Mouse (Mus musculus) heart, embryonic 10.5 days (tissue): ENCODE measurements around the gene Sept11. TPM values are rescaled to one million over a fixed set of nuclear protein-coding genes. Genes with fewer than 3 reads are reported as not detected.
A peak's percentile ranks its signal among the peaks of the same experiment; 100 is the strongest.

Experiments
- DNase-seq: peaks from one replicate; pipeline ENCODE4 v3.0.0-alpha.2; 2017; ENCODE audit warnings: low spot score
- H3K27ac ChIP-seq: fragments of 300-500 bp; sonication (generic); 2 replicates; pipeline ENCODE4 v1.5.1; 2016; ENCODE audit warnings: mild to moderate bottlenecking
- H3K27me3 ChIP-seq: fragments of 300-500 bp; sonication (generic); 2 replicates; pipeline ENCODE4 v1.6.1; 2016; ENCODE audit warnings: mild to moderate bottlenecking; ENCODE audit not compliant: poor library complexity, insufficient read depth, severe bottlenecking
- H3K36me3 ChIP-seq: fragments of 300-500 bp; sonication (generic); 2 replicates; pipeline ENCODE4 v1.6.1; 2016; ENCODE audit warnings: mild to moderate bottlenecking, moderate library complexity
- H3K4me1 ChIP-seq: fragments of 300-500 bp; sonication (generic); 2 replicates; pipeline ENCODE4 v1.6.1; 2016; ENCODE audit warnings: mild to moderate bottlenecking
- H3K4me3 ChIP-seq: fragments of 300-500 bp; sonication (generic); 2 replicates; pipeline ENCODE4 v1.5.1; 2016; ENCODE audit warnings: mild to moderate bottlenecking, moderate library complexity
- H3K9me3 ChIP-seq: fragments of 300-500 bp; sonication (generic); 2 replicates; pipeline ENCODE4 v1.6.1; 2016; ENCODE audit warnings: mild to moderate bottlenecking, moderate library complexity
- WGBS: fragments of 180-500 bp; shearing (Covaris S2); methylation state at CpG from one replicate; pipeline ENCODE4 v1.1.7; 2016; 5-methylcytosine and 5-hydroxymethylcytosine counted together
- polyA plus RNA-seq: library from polyadenylated mRNA; unstranded; fragments of >200 nt; fragmentation: Nextera tagmentation; extraction: Ambion mirVana; gene quantifications from 2 replicates; pipeline ENCODE4 v1.2.1, GENCODE M21; 2016

Gene Sept11
- polyA plus RNA-seq, 1 experiment from 2014 or later = 153 TPM

DNA sequence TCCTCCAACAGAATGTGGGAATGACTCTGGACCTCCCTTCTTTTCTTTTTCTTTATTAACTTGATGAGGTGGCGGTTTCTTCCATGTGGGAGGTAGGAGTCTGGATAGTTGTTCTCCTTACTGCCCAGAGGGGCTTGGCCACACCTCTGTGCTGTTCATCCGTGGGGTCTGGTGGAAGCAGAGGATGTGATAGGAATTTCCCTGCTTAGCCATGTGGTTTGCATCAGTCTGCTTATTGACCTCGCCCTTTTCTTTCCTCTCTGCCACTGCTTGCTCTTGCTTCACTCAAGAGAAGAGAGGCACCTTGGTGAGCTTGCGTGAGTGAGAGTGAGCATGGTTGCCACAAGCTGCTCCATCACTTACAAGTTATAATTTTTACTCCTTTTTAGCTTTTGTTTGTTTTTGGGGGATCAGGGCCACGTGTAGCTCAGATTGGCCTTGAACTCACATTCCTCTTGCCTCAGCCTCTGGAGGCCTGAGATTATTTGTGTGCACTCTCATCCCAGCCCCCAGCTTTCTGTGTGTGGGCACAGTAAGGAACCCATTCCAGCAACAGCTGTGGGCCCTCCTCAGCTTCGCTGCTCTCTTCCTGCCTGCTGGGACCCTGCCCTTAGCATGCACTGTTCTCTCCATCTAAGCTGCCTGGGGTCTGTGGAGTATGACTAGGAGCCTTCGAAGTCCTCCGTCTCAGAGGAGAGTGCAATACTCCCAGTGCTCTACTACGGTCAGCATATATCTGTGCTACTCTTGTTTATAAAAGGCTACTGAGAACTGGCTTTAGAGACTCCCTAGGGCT, 31.0 kb downstream of the Sept11 start:
- 53% methylated on average over 9 of the region's 9 CpGs for WGBS
- no peak overlapping the region for H3K4me3 ChIP-seq

DNA sequence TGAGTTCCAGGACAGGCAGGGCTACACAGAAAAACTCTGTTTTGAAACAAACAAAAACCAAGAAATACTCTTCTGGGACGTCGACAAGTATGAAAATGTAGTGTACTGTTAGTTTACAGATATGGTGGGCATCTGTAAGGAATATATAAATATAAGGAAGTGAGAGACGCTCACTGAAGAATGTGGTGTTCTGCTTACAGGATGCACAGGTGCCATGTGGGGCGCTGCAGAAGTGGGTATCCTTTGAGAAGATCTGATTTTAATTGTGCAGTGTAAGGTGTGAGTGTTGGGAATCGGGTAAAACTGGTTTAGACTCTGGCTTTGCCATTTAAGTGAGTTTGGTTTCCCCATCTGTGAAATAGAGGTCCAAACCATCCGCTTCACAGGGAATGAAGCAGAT, 32.1 kb downstream of the Sept11 start:
- peaks cover 3% of the 10 kb centered on the region; the same call in 1 of the 2 replicates for H3K36me3 ChIP-seq
- 90% methylated on average over 6 of the region's 6 CpGs for WGBS
- DNase-seq = no peak
- peaks cover 65% of the 10 kb centered on the region for H3K4me1 ChIP-seq
- no peaks in the 10 kb centered on the region for H3K27me3 ChIP-seq
- no peak overlapping the region for H3K27ac ChIP-seq
- H3K9me3 ChIP-seq = no peaks in the 10 kb centered on the region
- no peak overlapping the region for H3K4me3 ChIP-seq

More for the DNA sequence above, 31.0 kb downstream of the Sept11 start:
- no peak for DNase-seq
- Histone ChIP-seq H3K27ac (peak overlapping the region; percentile 4; the same call in 1 of the 2 replicates), H3K9me3 (no peaks in the 10 kb centered on the region), H3K4me1 (peaks cover 54% of the 10 kb centered on the region), H3K27me3 (no peaks in the 10 kb centered on the region), H3K36me3 (peaks cover 3% of the 10 kb centered on the region; the same call in 1 of the 2 replicates)

- no peak overlapping the region for H3K4me3 ChIP-seq
- 45% methylated on average over 12 of the region's 12 CpGs for WGBS
- H3K9me3 ChIP-seq = no peaks in the 10 kb centered on the region
- no peaks in the 10 kb centered on the region for H3K36me3 ChIP-seq
- peaks cover 71% of the 10 kb centered on the region for H3K4me1 ChIP-seq
- no peak overlapping the region for H3K27ac ChIP-seq
- DNase-seq = no peak
- H3K27me3 ChIP-seq = no peaks in the 10 kb centered on the region
These were observed 33.1 kb downstream of the Sept11 start for GRCm38 (mm10) chr5:93126222-93126929.

GRCm38 (mm10) chr5:93126930-93127562, 33.8 kb downstream of the Sept11 start:
- Histone ChIP-seq H3K27me3 (no peaks in the 10 kb centered on the region), H3K27ac (no peak overlapping the region), H3K36me3 (no peaks in the 10 kb centered on the region), H3K9me3 (no peaks in the 10 kb centered on the region), H3K4me1 (peaks cover 78% of the 10 kb centered on the region), H3K4me3 (no peak overlapping the region)
- WGBS = 52% methylated on average over 4 of the region's 4 CpGs
- no peak for DNase-seq

DNA sequence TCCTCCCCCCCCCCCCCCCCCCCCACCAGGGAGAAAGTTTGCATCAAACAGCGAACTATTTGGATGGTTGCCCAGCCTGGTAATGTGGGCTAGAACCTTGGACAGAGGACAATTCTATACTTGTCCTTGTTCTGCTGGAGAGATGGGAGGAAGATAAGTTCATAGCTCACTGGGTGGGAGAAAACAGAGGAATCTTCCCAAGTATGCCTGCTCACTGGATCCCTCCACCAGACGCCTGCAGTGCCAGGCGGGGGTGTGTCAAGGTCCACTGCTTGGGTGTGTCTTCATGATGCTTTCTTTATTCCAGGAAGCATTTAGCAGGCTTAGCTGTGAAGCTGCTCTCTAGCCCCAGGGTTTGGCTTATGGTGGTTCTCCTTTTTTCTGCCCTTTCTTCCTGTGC, 34.5 kb downstream of the Sept11 start:
- H3K9me3 ChIP-seq = no peaks in the 10 kb centered on the region
- no peak overlapping the region for H3K4me3 ChIP-seq
- no peak for DNase-seq
- no peaks in the 10 kb centered on the region for H3K36me3 ChIP-seq
- no peaks in the 10 kb centered on the region for H3K27me3 ChIP-seq
- H3K27ac ChIP-seq = 0 out of 2 replicates have a peak overlapping the region, but pooled peaks have one; percentile 30
- peaks cover 85% of the 10 kb centered on the region for H3K4me1 ChIP-seq
- 34% methylated on average over 3 of the region's 3 CpGs for WGBS

GRCm38 (mm10) chr5:93128765-93129164, 35.5 kb downstream of the Sept11 start:
- no peaks in the 10 kb centered on the region for H3K27me3 ChIP-seq
- H3K4me3 ChIP-seq = no peak overlapping the region
- WGBS = 79% methylated on average over 3 of the region's 3 CpGs
- no peaks in the 10 kb centered on the region for H3K9me3 ChIP-seq
- DNase-seq = no peak
- H3K27ac ChIP-seq = peak overlapping the region; percentile 81; the same call in 1 of the 2 replicates
- H3K36me3 ChIP-seq = no peaks in the 10 kb centered on the region
- peaks cover 94% of the 10 kb centered on the region for H3K4me1 ChIP-seq

DNA sequence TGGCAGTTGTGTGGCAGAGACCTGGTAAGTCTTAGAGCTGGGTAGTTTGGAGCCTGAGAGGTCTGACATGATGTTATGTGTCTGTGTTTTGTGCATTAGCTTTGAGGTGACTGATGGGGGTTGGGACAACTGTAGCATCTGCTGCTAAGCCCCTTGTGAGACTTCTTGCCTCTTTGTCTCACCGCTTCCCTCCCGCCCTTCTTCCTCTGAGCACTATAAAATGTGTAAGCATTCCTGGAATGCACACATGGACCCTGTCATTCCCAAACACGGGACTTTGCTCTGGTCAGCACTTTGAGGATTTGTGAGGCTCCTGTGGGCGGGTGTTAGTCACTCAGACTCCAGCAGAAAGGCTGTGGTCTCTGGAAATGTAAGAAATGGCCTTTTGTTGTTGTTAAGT, 36.7 kb downstream of the Sept11 start:
- 12% methylated on average over 4 of the region's 4 CpGs for WGBS
- DNase-seq = peak; percentile 81
- Histone ChIP-seq H3K36me3 (no peaks in the 10 kb centered on the region), H3K4me3 (no peak overlapping the region), H3K4me1 (peaks cover 94% of the 10 kb centered on the region), H3K9me3 (no peaks in the 10 kb centered on the region), H3K27me3 (no peaks in the 10 kb centered on the region), H3K27ac (peak overlapping the region; percentile 81)

- peaks cover 93% of the 10 kb centered on the region for H3K4me1 ChIP-seq
- H3K4me3 ChIP-seq = no peak overlapping the region
- no peaks in the 10 kb centered on the region for H3K27me3 ChIP-seq
- H3K36me3 ChIP-seq = no peaks in the 10 kb centered on the region
- peak overlapping the region; percentile 81; the same call in 1 of the 2 replicates for H3K27ac ChIP-seq
- WGBS = 59% methylated on average over 4 of the region's 4 CpGs
- H3K9me3 ChIP-seq = no peaks in the 10 kb centered on the region
- DNase-seq = no peak
These were observed 38.2 kb downstream of the Sept11 start for GRCm38 (mm10) chr5:93131401-93131800.

DNA sequence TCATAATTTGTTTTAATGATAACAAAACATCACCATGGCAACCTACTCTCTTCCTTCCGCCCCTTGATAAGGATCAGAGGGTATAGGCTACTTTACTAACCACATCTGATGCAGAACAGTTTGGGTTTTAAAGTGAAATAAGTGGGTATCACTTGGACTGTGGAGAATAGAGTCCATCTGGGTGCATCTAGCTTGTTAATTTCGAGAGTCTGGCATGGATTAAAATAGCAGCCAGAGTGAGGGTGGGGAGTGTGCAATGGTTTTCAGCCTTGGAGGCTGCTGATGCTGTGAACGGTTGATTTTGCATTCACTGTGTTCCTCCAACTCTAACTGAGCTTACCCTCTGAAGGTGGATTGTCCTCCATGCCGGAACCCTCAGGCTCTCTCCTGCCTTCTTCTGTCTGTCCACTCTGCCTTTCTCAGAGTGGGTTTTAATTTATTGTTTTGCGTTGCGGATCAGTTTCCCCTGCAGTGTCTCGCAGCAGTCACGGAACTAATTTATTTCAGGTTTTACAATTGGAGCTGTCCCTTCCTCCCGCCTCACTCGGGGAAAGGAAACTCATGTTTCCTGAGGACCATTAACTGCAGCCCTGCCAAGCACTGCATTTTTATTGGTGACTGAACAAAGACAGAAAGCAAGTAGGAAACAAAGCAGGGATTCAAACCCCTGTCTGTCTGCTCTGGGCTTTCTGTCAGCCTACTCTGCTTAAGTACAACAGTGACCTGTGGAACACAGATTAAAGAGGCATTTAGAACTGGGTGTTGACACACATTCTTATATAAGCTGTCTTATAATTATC, 40.4 kb downstream of the Sept11 start:
- no peaks in the 10 kb centered on the region for H3K9me3 ChIP-seq
- H3K27ac ChIP-seq = peak overlapping the region; percentile 32; the same call in 1 of the 2 replicates
- peaks cover 83% of the 10 kb centered on the region for H3K4me1 ChIP-seq
- WGBS = 58% methylated on average over 10 of the region's 10 CpGs
- no peaks in the 10 kb centered on the region for H3K27me3 ChIP-seq
- no peak for DNase-seq
- H3K4me3 ChIP-seq = no peak overlapping the region
- peaks cover 8% of the 10 kb centered on the region for H3K36me3 ChIP-seq

DNA sequence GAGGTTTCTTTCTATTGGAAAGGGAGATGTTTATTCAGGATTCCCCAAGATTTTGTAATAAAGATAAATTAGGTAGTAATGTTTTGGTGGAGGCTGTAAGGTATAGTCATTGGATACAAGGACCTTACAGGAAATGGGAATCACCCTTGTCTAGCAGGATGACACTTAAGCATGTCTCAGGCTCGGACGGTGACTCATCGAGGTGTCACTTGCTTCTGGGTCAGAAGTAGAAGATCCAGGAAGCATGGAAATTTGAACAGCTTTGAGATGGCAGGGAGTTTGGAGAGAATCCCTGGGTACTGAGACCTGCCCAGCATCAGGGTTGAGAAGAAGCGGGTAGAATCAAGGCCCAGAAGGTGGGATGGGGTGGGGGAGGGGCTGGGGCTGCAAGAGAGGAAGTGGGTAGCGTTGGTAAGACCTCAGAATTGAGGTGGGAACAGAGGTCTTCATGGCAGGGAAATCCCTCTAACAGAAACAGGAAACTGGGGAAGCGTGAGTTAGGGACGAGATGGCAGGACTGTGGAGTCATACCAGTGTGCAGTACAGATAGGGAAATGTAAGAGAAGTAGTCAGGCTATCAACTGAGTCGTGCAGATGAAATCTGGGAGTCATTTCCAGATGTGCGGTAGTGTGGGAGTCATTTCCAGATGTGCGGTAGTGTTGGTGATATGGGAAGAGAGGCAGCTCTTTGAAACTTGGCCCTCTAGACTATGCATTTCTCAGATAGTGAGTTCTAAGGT, 42.3 kb downstream of the Sept11 start:
- no peak overlapping the region for H3K4me3 ChIP-seq
- H3K27me3 ChIP-seq = no peaks in the 10 kb centered on the region
- 64% methylated on average over 10 of the region's 10 CpGs for WGBS
- no peak for DNase-seq
- H3K4me1 ChIP-seq = peaks cover 64% of the 10 kb centered on the region
- no peaks in the 10 kb centered on the region for H3K9me3 ChIP-seq
- peaks cover 27% of the 10 kb centered on the region for H3K36me3 ChIP-seq
- peak overlapping the region; percentile 56; the same call in 1 of the 2 replicates for H3K27ac ChIP-seq

- H3K27me3 ChIP-seq = no peaks in the 10 kb centered on the region
- H3K27ac ChIP-seq = peak overlapping the region; percentile 87
- peak; percentile 87 for DNase-seq
- WGBS = 39% methylated on average over 5 of the region's 5 CpGs
- peaks cover 42% of the 10 kb centered on the region for H3K36me3 ChIP-seq
- no peaks in the 10 kb centered on the region for H3K9me3 ChIP-seq
- peak overlapping the region; percentile 36; the same call in 1 of the 2 replicates for H3K4me3 ChIP-seq
- H3K4me1 ChIP-seq = peaks cover 54% of the 10 kb centered on the region
These were observed 43.8 kb downstream of the Sept11 start for GRCm38 (mm10) chr5:93136956-93137586.
